Mouse (Mus musculus) midbrain, embryonic 16.5 days (tissue): Measurements from ENCODE around the gene Fam221a. TPM values are rescaled to one million over a fixed set of nuclear protein-coding genes. Genes with fewer than 3 reads are reported as not detected.

Experiments
- ATAC-seq: fragments of 200-750 bp; cut with Nextera tagmentation; 2 replicates; pipeline ENCODE4 v1.8.0; 2017; ENCODE audit warnings: moderate TSS enrichment
- H3K27ac ChIP-seq: fragments of 300-500 bp; sonication (generic); 2 replicates; pipeline ENCODE4 v1.5.1; 2014; ENCODE audit warnings: mild to moderate bottlenecking, low read length, mixed read lengths
- H3K27me3 ChIP-seq: fragments of 300-500 bp; sonication (generic); 2 replicates; pipeline ENCODE4 v1.6.1; 2014; ENCODE audit warnings: low read depth, low read length, mixed read lengths; ENCODE audit not compliant: control insufficient read depth, insufficient read depth
- H3K36me3 ChIP-seq: fragments of 300-500 bp; sonication (generic); 2 replicates; pipeline ENCODE4 v1.6.1; 2014; ENCODE audit warnings: mild to moderate bottlenecking, low read length, moderate library complexity, mixed read lengths; ENCODE audit not compliant: control insufficient read depth, insufficient read depth
- H3K4me1 ChIP-seq: fragments of 300-500 bp; sonication (generic); 2 replicates; pipeline ENCODE4 v1.6.1; 2014; ENCODE audit warnings: mild to moderate bottlenecking, low read length, mixed read lengths; ENCODE audit not compliant: control insufficient read depth, insufficient read depth
- H3K4me2 ChIP-seq: fragments of 300-500 bp; sonication (generic); 2 replicates; pipeline ENCODE4 v1.6.1; 2014; ENCODE audit warnings: mild to moderate bottlenecking, low read length, mixed read lengths
- H3K4me3 ChIP-seq: fragments of 300-500 bp; sonication (generic); 2 replicates; pipeline ENCODE4 v1.5.1; 2014; ENCODE audit warnings: low read depth, mild to moderate bottlenecking, low read length, moderate library complexity, mixed read lengths
- H3K9ac ChIP-seq: fragments of 300-500 bp; sonication (generic); 2 replicates; pipeline ENCODE4 v1.6.1; 2014; ENCODE audit warnings: low read depth, low read length, mixed read lengths
- H3K9me3 ChIP-seq: fragments of 300-500 bp; sonication (generic); replicated peaks from 2 replicates; pipeline ENCODE4 v1.6.1; 2014; ENCODE audit warnings: mild to moderate bottlenecking, low read length, mixed read lengths; ENCODE audit not compliant: control insufficient read depth, poor library complexity, severe bottlenecking
- WGBS: fragments of 180-500 bp; shearing (Covaris S2); extraction: QIAGEN DNeasy Blood & Tissue Kit; methylation state at CpG from one replicate; pipeline ENCODE4 v1.1.7; 2014; 5-methylcytosine and 5-hydroxymethylcytosine counted together
- polyA plus RNA-seq: library from polyadenylated mRNA; unstranded; fragments of >200 nt; fragmentation: Nextera tagmentation; extraction: Ambion mirVana; gene quantifications from 2 replicates; pipeline ENCODE4 v1.2.1, GENCODE M21; 2015

The Fam221a gene
- polyA plus RNA-seq, 1 experiment from 2014 or later, result 4.3 TPM

GRCm38 (mm10) chr6:49326846-49327245, 40.7 kb upstream of the Fam221a start:
- no peaks in the 10 kb centered on the region for H3K36me3 ChIP-seq
- ATAC-seq, result no peak
- no peaks in the 10 kb centered on the region for H3K27me3 ChIP-seq
- H3K9me3 ChIP-seq, result no peaks in the 10 kb centered on the region
- no peak overlapping the region for H3K4me3 ChIP-seq
- H3K4me1 ChIP-seq, result 0 out of 2 replicates have a peak, but pooled peaks cover 3% of the 10 kb centered on the region
- H3K9ac ChIP-seq, result no peak overlapping the region
- H3K27ac ChIP-seq, result no peak overlapping the region
- H3K4me2 ChIP-seq, result no peak overlapping the region
- 95% methylated on average over 3 of the region's 3 CpGs for WGBS

GRCm38 (mm10) chr6:49331369-49332059, 36.0 kb upstream of the Fam221a start:
- Histone ChIP-seq H3K4me1 (no peaks in the 10 kb centered on the region), H3K9me3 (no peaks in the 10 kb centered on the region), H3K27ac (no peak overlapping the region), H3K4me2 (no peak overlapping the region), H3K4me3 (no peak overlapping the region), H3K9ac (no peak overlapping the region), H3K27me3 (no peaks in the 10 kb centered on the region), H3K36me3 (0 out of 2 replicates have a peak, but pooled peaks cover 5% of the 10 kb centered on the region)
- ATAC-seq, result no peak
- WGBS, result 67% methylated on average over 5 of the region's 5 CpGs

- Histone ChIP-seq H3K36me3 (0 out of 2 replicates have a peak, but pooled peaks cover 5% of the 10 kb centered on the region), H3K4me2 (no peak overlapping the region), H3K4me1 (no peaks in the 10 kb centered on the region), H3K9me3 (no peaks in the 10 kb centered on the region), H3K9ac (no peak overlapping the region), H3K27me3 (no peaks in the 10 kb centered on the region), H3K4me3 (no peak overlapping the region), H3K27ac (no peak overlapping the region)
- no peak for ATAC-seq
- 68% methylated on average over 13 of the region's 13 CpGs for WGBS
These were observed 35.5 kb upstream of the Fam221a start for GRCm38 (mm10) chr6:49332060-49332370.

- Histone ChIP-seq H3K4me2 (no peak overlapping the region), H3K4me1 (no peaks in the 10 kb centered on the region), H3K36me3 (0 out of 2 replicates have a peak, but pooled peaks cover 5% of the 10 kb centered on the region), H3K27me3 (no peaks in the 10 kb centered on the region), H3K9me3 (no peaks in the 10 kb centered on the region), H3K27ac (no peak overlapping the region), H3K9ac (no peak overlapping the region), H3K4me3 (no peak overlapping the region)
- 18% methylated on average over 9 of the region's 9 CpGs for WGBS
- no peak for ATAC-seq
These were observed 29.0 kb upstream of the Fam221a start for GRCm38 (mm10) chr6:49338566-49338965.

GRCm38 (mm10) chr6:49339145-49339544, 28.4 kb upstream of the Fam221a start:
- 36% methylated on average over 6 of the region's 6 CpGs for WGBS
- H3K4me3 ChIP-seq, result no peak overlapping the region
- no peaks in the 10 kb centered on the region for H3K4me1 ChIP-seq
- ATAC-seq, result no peak
- no peak overlapping the region for H3K27ac ChIP-seq
- no peak overlapping the region for H3K9ac ChIP-seq
- H3K4me2 ChIP-seq, result no peak overlapping the region
- no peaks in the 10 kb centered on the region for H3K9me3 ChIP-seq
- H3K27me3 ChIP-seq, result no peaks in the 10 kb centered on the region
- H3K36me3 ChIP-seq, result 0 out of 2 replicates have a peak, but pooled peaks cover 5% of the 10 kb centered on the region

GRCm38 (mm10) chr6:49343737-49344469, 23.6 kb upstream of the Fam221a start:
- no peak overlapping the region for H3K9ac ChIP-seq
- no peak overlapping the region for H3K4me3 ChIP-seq
- no peaks in the 10 kb centered on the region for H3K36me3 ChIP-seq
- H3K9me3 ChIP-seq, result no peaks in the 10 kb centered on the region
- no peaks in the 10 kb centered on the region for H3K4me1 ChIP-seq
- H3K27me3 ChIP-seq, result no peaks in the 10 kb centered on the region
- H3K4me2 ChIP-seq, result no peak overlapping the region
- no peak overlapping the region for H3K27ac ChIP-seq
- WGBS, result 77% methylated on average over 14 of the region's 14 CpGs
- ATAC-seq, result no peak

GRCm38 (mm10) chr6:49349826-49350225, 17.7 kb upstream of the Fam221a start:
- no peak for ATAC-seq
- 94% methylated on average over 7 of the region's 7 CpGs for WGBS

GRCm38 (mm10) chr6:49354613-49355012, 12.9 kb upstream of the Fam221a start:
- Histone ChIP-seq H3K9ac (no peak overlapping the region), H3K4me1 (no peaks in the 10 kb centered on the region), H3K36me3 (no peaks in the 10 kb centered on the region), H3K27me3 (no peaks in the 10 kb centered on the region), H3K4me3 (no peak overlapping the region), H3K27ac (no peak overlapping the region), H3K4me2 (no peak overlapping the region), H3K9me3 (no peaks in the 10 kb centered on the region)
- no peak for ATAC-seq
- WGBS, result 87% methylated on average over 3 of the region's 3 CpGs

More at GRCm38 (mm10) chr6:49349826-49350225, 17.7 kb upstream of the Fam221a start:
- H3K27ac ChIP-seq, result no peak overlapping the region
- no peaks in the 10 kb centered on the region for H3K27me3 ChIP-seq
- no peak overlapping the region for H3K9ac ChIP-seq
- H3K36me3 ChIP-seq, result no peaks in the 10 kb centered on the region
- H3K4me3 ChIP-seq, result no peak overlapping the region
- H3K4me1 ChIP-seq, result no peaks in the 10 kb centered on the region
- H3K9me3 ChIP-seq, result no peaks in the 10 kb centered on the region
- H3K4me2 ChIP-seq, result no peak overlapping the region

- H3K4me1 ChIP-seq, result no peaks in the 10 kb centered on the region
- H3K27ac ChIP-seq, result no peak overlapping the region
- H3K9me3 ChIP-seq, result no peaks in the 10 kb centered on the region
- no peak overlapping the region for H3K9ac ChIP-seq
- no peak overlapping the region for H3K4me3 ChIP-seq
- 64% methylated on average over 4 of the region's 4 CpGs for WGBS
- H3K4me2 ChIP-seq, result no peak overlapping the region
- no peaks in the 10 kb centered on the region for H3K27me3 ChIP-seq
- ATAC-seq, result no peak
- no peaks in the 10 kb centered on the region for H3K36me3 ChIP-seq
These were observed 12.4 kb upstream of the Fam221a start for GRCm38 (mm10) chr6:49355171-49355570.
